Mouse (Mus musculus) midbrain, postnatal 0 days (tissue): ENCODE measurements around the gene Cpm. TPM values are rescaled to one million over a fixed set of nuclear protein-coding genes. Genes with fewer than 3 reads are reported as not detected.

Experiments
- ATAC-seq: fragments of 200-750 bp; cut with Nextera tagmentation; 2 replicates; pipeline ENCODE4 v1.8.0; 2017; ENCODE audit warnings: moderate number of reproducible peaks, mild to moderate bottlenecking, moderate TSS enrichment, moderate library complexity; ENCODE audit not compliant: low FRiP score
- DNase-seq: peaks from one replicate; pipeline ENCODE4 v3.0.0-alpha.2; 2015; ENCODE audit warnings: low spot score
- H3K27ac ChIP-seq: fragments of 300-500 bp; sonication (generic); 2 replicates; pipeline ENCODE4 v1.5.1; 2014; ENCODE audit warnings: low read depth, mild to moderate bottlenecking, low read length, mixed read lengths
- H3K27me3 ChIP-seq: fragments of 300-500 bp; sonication (generic); 2 replicates; pipeline ENCODE4 v1.6.1; 2014; ENCODE audit warnings: low read length, control low read depth, mixed read lengths; ENCODE audit not compliant: insufficient read depth
- H3K36me3 ChIP-seq: fragments of 300-500 bp; sonication (generic); 2 replicates; pipeline ENCODE4 v1.6.1; 2014; ENCODE audit warnings: low read length, control low read depth, mixed read lengths; ENCODE audit not compliant: insufficient read depth
- H3K4me1 ChIP-seq: fragments of 300-500 bp; sonication (generic); 2 replicates; pipeline ENCODE4 v1.6.1; 2014; ENCODE audit warnings: mild to moderate bottlenecking, control low read depth, antibody characterized with exemption, low read length, mixed read lengths; ENCODE audit not compliant: insufficient read depth
- H3K4me2 ChIP-seq: fragments of 300-500 bp; sonication (generic); 2 replicates; pipeline ENCODE4 v1.6.1; 2014; ENCODE audit warnings: low read depth, mild to moderate bottlenecking, low read length, mixed read lengths; ENCODE audit not compliant: poor library complexity, severe bottlenecking
- H3K4me3 ChIP-seq: fragments of 300-500 bp; sonication (generic); 2 replicates; pipeline ENCODE4 v1.5.1; 2014; ENCODE audit warnings: low read depth, mild to moderate bottlenecking, low read length, moderate library complexity
- H3K9ac ChIP-seq: fragments of 300-500 bp; sonication (generic); replicated peaks from 2 replicates; pipeline ENCODE4 v1.6.1; 2014; ENCODE audit warnings: mild to moderate bottlenecking, low read length, moderate library complexity, mixed read lengths; ENCODE audit not compliant: poor library complexity, severe bottlenecking
- H3K9me3 ChIP-seq: fragments of 300-500 bp; sonication (generic); 2 replicates; pipeline ENCODE4 v1.6.1; 2016; ENCODE audit warnings: low read length, control low read depth
- CTCF ChIP-seq: IDR thresholded peaks from 2 replicates; pipeline ENCODE4 v1.5.1; 2016; ENCODE audit warnings: antibody characterized with exemption, mild to moderate bottlenecking
- WGBS: fragments of 180-500 bp; shearing (Covaris S2); extraction: QIAGEN DNeasy Blood & Tissue Kit; methylation state at CpG from one replicate; pipeline ENCODE4 v1.1.7; 2014; 5-methylcytosine and 5-hydroxymethylcytosine counted together
- polyA plus RNA-seq: library from polyadenylated mRNA; unstranded; fragments of >200 nt; fragmentation: Nextera tagmentation; extraction: Ambion mirVana; gene quantifications from 2 replicates; pipeline ENCODE4 v1.2.1, GENCODE M21; 2015
- total RNA-seq: library from RNA; depleted of rRNA; stranded (reverse); fragments of >200 nt; gene quantifications from 2 replicates; pipeline ENCODE4 v1.2.3, GENCODE M21; 2014

The Cpm gene
- total and polyA plus RNA-seq, 2 experiments from 2014 or later, result 3.9 to 7.9 TPM

GRCm38 (mm10) chr10:117651587-117652377, 22.5 kb downstream of the Cpm start:
- no peak for ATAC-seq
- H3K27ac ChIP-seq, result no peak overlapping the region
- H3K27me3 ChIP-seq, result no peaks in the 10 kb centered on the region
- H3K36me3 ChIP-seq, result no peaks in the 10 kb centered on the region
- 75% methylated on average over 10 of the region's 10 CpGs for WGBS
- H3K4me1 ChIP-seq, result no peaks in the 10 kb centered on the region
- no peak overlapping the region for H3K9ac ChIP-seq
- no peak overlapping the region for H3K4me3 ChIP-seq
- no peak for DNase-seq
- no peak for TF ChIP-seq CTCF
- H3K4me2 ChIP-seq, result no peak overlapping the region
- H3K9me3 ChIP-seq, result no peaks in the 10 kb centered on the region

DNA sequence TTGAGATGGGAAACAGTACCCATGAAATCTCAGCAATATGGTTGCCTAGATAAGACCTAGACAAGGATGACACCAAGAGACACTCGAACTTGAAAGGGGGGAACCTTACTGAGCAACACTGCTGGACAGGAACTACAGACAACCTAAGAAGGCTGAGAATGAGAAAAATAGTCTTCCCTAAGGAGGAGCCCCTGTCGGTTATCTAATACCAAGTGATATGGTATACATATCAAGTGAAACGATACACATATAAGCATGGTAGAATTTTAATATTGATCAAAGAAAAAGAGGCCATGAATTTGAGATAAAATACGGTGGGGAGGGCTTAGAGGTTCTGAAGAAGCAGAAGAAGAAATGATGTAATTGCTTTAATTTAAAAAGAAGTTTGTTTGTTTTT, 23.1 kb downstream of the Cpm start:
- no peak for TF ChIP-seq CTCF
- no peak overlapping the region for H3K4me3 ChIP-seq
- H3K4me2 ChIP-seq, result no peak overlapping the region
- no peaks in the 10 kb centered on the region for H3K27me3 ChIP-seq
- no peaks in the 10 kb centered on the region for H3K9me3 ChIP-seq
- no peak for ATAC-seq
- no peak overlapping the region for H3K9ac ChIP-seq
- no peaks in the 10 kb centered on the region for H3K4me1 ChIP-seq
- DNase-seq, result no peak
- no peaks in the 10 kb centered on the region for H3K36me3 ChIP-seq
- H3K27ac ChIP-seq, result no peak overlapping the region
- WGBS, result 84% methylated on average over 4 of the region's 4 CpGs

DNA sequence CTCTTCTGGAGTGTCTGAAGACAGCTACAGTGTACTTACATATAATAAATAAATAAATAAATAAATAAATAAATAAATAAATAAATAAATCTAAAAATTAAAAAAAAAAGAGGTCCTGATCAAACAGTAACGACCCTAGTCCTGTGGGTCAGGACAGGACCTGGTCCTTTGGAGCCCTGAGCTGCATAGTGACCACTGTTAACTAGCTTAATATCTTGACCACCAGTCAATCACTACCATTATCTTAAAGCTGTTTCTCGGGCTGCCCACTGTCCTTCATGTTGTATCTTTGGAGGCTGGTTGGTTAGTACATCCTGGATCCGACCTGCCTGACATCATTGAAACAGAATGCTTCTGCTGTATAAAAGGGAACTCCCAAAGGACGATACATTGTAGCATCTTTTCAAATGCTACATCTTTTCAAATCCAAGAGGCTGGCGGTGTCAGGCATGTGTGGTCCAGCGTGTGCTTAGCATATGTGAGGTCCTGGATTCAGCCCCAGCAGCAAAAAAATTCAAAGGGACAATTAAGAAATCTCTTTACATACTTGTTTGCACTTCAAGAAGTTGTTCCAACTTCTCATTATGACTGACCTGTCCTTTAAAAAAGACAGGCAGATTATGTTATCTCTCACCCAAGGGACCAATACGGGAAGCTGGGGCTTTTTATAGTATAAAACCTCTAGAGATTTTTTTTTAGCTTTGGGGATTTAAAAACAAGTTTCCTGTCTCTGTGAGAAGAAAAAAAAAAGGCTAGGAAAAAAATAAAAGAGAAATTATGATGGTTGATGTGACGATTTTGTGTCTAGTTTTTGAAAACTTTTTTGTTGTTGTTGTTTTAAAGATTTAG, 23.9 kb downstream of the Cpm start:
- ATAC-seq, result no peak
- WGBS, result 84% methylated on average over 8 of the region's 8 CpGs
- TF ChIP-seq CTCF, result no peak

DNA sequence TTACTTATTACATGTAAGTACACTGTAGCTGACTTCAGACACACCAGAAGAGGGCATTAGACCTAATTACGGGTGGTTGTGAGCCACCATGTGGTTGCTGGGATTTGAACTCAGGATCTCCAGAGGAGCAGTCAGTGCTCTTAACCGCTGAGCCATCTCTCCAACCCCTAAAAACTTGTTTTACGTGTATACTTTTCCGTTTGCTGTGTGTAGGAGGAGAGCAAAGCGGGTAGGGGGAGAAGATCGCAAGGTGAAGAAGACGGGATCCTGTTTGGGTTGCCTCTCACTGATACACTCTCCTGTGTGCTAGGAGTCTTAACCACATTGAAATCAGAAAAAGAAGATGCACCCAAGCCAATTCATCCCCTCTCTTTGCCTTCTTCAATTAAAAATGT, 24.5 kb downstream of the Cpm start:
- TF ChIP-seq CTCF, result no peak
- Histone ChIP-seq H3K4me1 (no peaks in the 10 kb centered on the region), H3K27me3 (no peaks in the 10 kb centered on the region), H3K36me3 (no peaks in the 10 kb centered on the region), H3K4me2 (no peak overlapping the region), H3K9ac (no peak overlapping the region), H3K9me3 (no peaks in the 10 kb centered on the region), H3K4me3 (no peak overlapping the region), H3K27ac (no peak overlapping the region)
- ATAC-seq (no peak), DNase-seq (no peak)
- WGBS, result 94% methylated on average over 7 of the region's 7 CpGs

More for the DNA sequence above, 23.9 kb downstream of the Cpm start:
- H3K27ac ChIP-seq, result no peak overlapping the region
- H3K4me2 ChIP-seq, result no peak overlapping the region
- H3K27me3 ChIP-seq, result no peaks in the 10 kb centered on the region
- no peak overlapping the region for H3K4me3 ChIP-seq
- H3K4me1 ChIP-seq, result no peaks in the 10 kb centered on the region
- H3K36me3 ChIP-seq, result no peaks in the 10 kb centered on the region
- H3K9ac ChIP-seq, result no peak overlapping the region
- DNase-seq, result no peak
- H3K9me3 ChIP-seq, result no peaks in the 10 kb centered on the region

DNA sequence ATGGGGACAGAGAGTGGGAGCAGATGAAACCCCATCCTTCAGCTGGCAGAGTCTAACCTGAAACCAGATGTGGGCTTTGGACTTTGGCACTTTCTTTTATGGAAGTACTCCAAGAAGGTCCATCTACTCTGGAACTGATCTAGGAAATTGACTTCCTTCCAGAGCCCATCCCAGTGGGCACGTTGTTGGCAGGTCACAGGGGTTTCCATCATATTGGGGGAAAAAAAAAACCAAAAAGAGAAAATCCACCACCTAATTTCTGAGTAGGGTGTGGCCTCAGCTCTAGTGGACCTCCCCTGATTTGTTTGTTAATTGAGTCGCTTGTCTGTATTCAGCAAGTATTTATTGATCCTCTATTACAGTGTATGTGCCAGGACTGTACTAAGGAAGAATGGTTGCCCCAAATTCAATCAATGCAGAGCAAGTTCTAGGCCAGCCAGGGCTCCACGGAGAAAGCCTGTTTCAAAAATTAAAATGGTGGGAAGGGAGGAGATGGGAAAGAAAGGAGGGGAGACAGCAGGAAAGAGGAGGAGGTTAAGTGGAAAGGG, 25.4 kb downstream of the Cpm start:
- Histone ChIP-seq H3K4me2 (no peak overlapping the region), H3K36me3 (no peaks in the 10 kb centered on the region), H3K4me1 (no peaks in the 10 kb centered on the region), H3K27ac (no peak overlapping the region), H3K27me3 (no peaks in the 10 kb centered on the region), H3K4me3 (no peak overlapping the region), H3K9me3 (no peaks in the 10 kb centered on the region), H3K9ac (no peak overlapping the region)
- 80% methylated on average over 3 of the region's 3 CpGs for WGBS
- TF ChIP-seq CTCF, result no peak
- ATAC-seq (no peak), DNase-seq (no peak)

GRCm38 (mm10) chr10:117655460-117655859, 26.2 kb downstream of the Cpm start:
- Histone ChIP-seq H3K27ac (no peak overlapping the region), H3K4me1 (no peaks in the 10 kb centered on the region), H3K36me3 (no peaks in the 10 kb centered on the region), H3K27me3 (no peaks in the 10 kb centered on the region), H3K9me3 (no peaks in the 10 kb centered on the region), H3K9ac (no peak overlapping the region), H3K4me2 (no peak overlapping the region), H3K4me3 (no peak overlapping the region)
- no peak for TF ChIP-seq CTCF
- 91% methylated on average over 9 of the region's 9 CpGs for WGBS
- DNase-seq (no peak), ATAC-seq (no peak)
